Mouse (Mus musculus): ENCODE data around the gene Capzb. TPM values are rescaled to one million over a fixed set of nuclear protein-coding genes. Genes with fewer than 3 reads are reported as not detected.

The Capzb gene
- polyA plus RNA-seq, 1 experiment = 186 TPM

DNA sequence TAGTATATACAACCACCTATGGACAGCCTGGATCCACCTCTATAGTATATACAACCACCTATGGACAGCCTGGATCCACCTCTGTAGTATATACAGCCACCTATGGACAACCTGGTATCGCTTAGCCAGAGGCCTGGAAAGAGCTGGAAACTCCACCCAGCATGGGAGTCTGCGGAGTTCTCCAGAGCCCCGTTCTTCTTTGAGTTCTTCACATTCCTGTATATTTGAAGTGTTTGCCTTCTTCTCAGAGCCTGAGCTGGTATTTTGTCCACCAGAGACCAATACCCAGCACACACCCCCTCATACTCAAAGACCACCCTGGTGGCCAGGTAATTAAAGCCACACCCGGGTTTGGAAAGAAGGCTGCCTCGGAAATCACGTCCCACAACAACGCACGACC lies 64.0 kb downstream of the Capzb start:
- no peak for DNase-seq (ENCODE audit: low read depth)
- TF ChIP-seq CTCF (IDR thresholded peaks at IDR 0.05; ENCODE audit: borderline replicate concordance, extremely low read depth, insufficient read depth, insufficient read length) = no peak
- no peak for TF ChIP-seq POLR2A (IDR thresholded peaks at IDR 0.05; ENCODE audit: borderline replicate concordance, extremely low read depth, insufficient read depth, insufficient read length, poor library complexity, severe bottlenecking)

DNA sequence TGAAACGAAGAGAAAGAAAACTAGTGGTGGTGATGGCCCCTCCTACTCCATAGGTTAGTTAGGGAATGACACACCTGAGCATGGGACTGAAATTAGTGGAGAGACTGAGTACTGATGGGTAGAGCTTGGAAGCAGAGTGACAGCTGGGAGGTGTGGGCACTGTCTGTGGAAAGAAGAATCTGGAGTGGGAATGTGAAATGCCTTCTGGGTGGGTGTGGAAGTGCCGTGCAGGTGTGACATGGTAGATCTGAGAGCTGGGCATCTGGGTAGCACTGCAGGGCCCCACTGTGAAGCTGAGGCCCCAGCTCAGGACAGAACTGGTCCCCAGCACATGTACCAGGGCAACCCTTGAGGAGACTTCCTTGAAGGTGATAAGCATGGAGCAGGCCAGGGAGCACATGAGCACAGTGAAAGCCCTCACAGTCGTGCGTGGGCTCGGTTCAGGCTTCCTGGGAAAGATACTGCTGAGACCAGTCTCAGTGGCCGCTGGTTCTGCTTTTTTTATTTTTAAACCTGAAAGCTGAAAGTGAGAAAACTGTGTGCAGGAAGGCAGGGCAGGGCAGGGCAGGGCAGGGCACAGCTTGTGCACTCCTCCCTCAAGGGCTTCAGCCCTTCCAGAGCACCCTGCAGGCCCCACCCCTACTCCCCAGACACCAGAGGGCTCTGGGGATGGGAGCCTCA lies 66.1 kb downstream of the Capzb start:
- DNase-seq (ENCODE audit: low read depth) = no peak
- TF ChIP-seq CTCF (IDR thresholded peaks at IDR 0.05; ENCODE audit: borderline replicate concordance, extremely low read depth, insufficient read depth, insufficient read length) (no peak), POLR2A (IDR thresholded peaks at IDR 0.05; ENCODE audit: borderline replicate concordance, extremely low read depth, insufficient read depth, insufficient read length, poor library complexity, severe bottlenecking) (no peak)

GRCm38 (mm10) chr4:139259302-139259871 lies 66.7 kb downstream of the Capzb start:
- DNase-seq (ENCODE audit: low read depth) = no peak
- TF ChIP-seq CTCF (IDR thresholded peaks at IDR 0.05; ENCODE audit: borderline replicate concordance, extremely low read depth, insufficient read depth, insufficient read length) (no peak), POLR2A (IDR thresholded peaks at IDR 0.05; ENCODE audit: borderline replicate concordance, extremely low read depth, insufficient read depth, insufficient read length, poor library complexity, severe bottlenecking) (no peak)

GRCm38 (mm10) chr4:139262981-139263380 lies 70.3 kb downstream of the Capzb start:
- no peak for TF ChIP-seq POLR2A (IDR thresholded peaks at IDR 0.05; ENCODE audit: borderline replicate concordance, extremely low read depth, insufficient read depth, insufficient read length, poor library complexity, severe bottlenecking)
- TF ChIP-seq CTCF (IDR thresholded peaks at IDR 0.05; ENCODE audit: borderline replicate concordance, extremely low read depth, insufficient read depth, insufficient read length) = no peak
- DNase-seq (ENCODE audit: low read depth) = no peak

- TF ChIP-seq POLR2A (IDR thresholded peaks at IDR 0.05; ENCODE audit: borderline replicate concordance, extremely low read depth, insufficient read depth, insufficient read length, poor library complexity, severe bottlenecking) (no peak), CTCF (IDR thresholded peaks at IDR 0.05; ENCODE audit: borderline replicate concordance, extremely low read depth, insufficient read depth, insufficient read length) (no peak)
- no peak for DNase-seq (ENCODE audit: low read depth)
Observed at GRCm38 (mm10) chr4:139265783-139266499, 73.2 kb downstream of the Capzb start.

DNA sequence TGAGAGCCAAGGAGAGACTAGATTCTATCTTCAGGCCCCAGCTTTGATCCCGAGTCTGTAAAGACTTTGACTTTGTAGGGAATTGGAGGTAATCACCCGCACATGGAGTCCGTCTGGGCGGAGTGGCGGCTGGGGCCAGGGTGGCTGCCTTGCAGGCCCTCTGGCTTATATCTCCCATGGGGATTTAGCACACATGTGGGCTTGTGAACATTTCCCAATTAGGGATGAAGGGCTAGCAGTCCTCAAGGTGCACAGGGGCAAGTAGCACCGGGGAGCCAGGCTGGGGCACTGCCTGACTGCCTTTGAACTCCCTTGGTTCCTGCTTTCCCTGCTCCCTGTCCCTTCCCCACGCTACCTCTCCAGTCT lies 73.8 kb downstream of the Capzb start:
- no peak for DNase-seq (ENCODE audit: low read depth)
- TF ChIP-seq POLR2A (IDR thresholded peaks at IDR 0.05; ENCODE audit: borderline replicate concordance, extremely low read depth, insufficient read depth, insufficient read length, poor library complexity, severe bottlenecking) (no peak), CTCF (IDR thresholded peaks at IDR 0.05; ENCODE audit: borderline replicate concordance, extremely low read depth, insufficient read depth, insufficient read length) (no peak)

DNA sequence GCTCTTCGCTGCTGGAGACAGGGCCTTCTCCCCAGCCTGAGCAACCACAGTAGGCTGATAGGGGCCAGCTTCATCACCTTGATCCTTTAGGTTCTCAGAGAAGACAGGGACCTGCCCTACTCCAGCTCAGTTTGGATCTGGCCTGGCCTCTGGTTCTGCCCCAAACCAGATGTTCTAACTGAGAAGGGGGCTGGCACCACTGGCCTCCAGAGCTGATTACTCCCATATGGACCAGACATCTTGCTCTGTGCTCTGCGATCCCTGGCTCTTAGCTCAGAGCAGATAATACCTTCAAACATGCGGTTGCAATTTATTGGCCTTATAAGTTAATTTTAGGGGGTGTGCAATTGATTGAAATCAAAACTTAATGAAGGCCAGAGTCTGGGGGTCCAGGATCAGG lies 74.6 kb downstream of the Capzb start:
- TF ChIP-seq CTCF (IDR thresholded peaks at IDR 0.05; ENCODE audit: borderline replicate concordance, extremely low read depth, insufficient read depth, insufficient read length) (no peak), POLR2A (IDR thresholded peaks at IDR 0.05; ENCODE audit: borderline replicate concordance, extremely low read depth, insufficient read depth, insufficient read length, poor library complexity, severe bottlenecking) (no peak)
- DNase-seq (ENCODE audit: low read depth) = no peak

DNA sequence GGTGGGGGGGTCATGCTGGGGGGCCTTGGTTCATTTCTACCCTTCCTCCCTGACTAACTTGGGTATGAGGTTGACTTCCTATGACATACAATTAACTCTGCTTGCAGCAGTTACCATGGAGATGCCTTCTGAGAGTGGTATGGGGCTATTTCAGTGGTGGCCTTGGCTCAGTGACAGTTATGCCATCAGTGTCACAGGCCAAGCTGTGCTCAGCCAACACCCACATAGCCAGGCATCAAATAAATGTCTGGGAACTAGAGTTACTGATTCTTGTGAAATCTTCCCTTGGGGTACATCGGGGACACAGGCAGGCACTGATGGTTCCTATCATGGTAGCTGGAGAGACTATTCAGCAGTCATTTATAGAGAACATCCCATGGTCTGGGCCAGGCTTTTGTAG lies 75.5 kb downstream of the Capzb start:
- TF ChIP-seq CTCF (IDR thresholded peaks at IDR 0.05; ENCODE audit: borderline replicate concordance, extremely low read depth, insufficient read depth, insufficient read length) = no peak
- no peak for TF ChIP-seq POLR2A (IDR thresholded peaks at IDR 0.05; ENCODE audit: borderline replicate concordance, extremely low read depth, insufficient read depth, insufficient read length, poor library complexity, severe bottlenecking)
- DNase-seq (ENCODE audit: low read depth) = no peak

DNA sequence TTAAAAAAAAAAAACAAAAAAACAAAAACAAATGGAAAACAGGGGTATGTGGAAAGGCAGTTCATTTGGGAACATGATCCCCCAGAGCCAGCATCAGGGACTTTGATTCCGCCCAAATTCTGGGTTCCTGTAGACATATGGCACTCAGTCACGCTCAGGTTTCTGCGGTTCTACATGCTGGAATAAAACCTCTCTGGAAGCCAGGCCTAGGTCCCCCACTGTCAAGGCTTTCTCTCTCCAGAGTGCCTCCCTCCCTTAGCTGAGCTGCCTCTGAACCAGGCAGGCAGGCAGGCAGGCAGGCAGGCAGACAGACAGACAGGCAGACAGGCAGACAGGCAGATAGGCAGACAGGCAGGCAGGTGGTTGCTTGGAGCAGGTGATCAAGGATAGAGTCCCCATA lies 77.5 kb downstream of the Capzb start:
- TF ChIP-seq CTCF (IDR thresholded peaks at IDR 0.05; ENCODE audit: borderline replicate concordance, extremely low read depth, insufficient read depth, insufficient read length) (no peak), POLR2A (IDR thresholded peaks at IDR 0.05; ENCODE audit: borderline replicate concordance, extremely low read depth, insufficient read depth, insufficient read length, poor library complexity, severe bottlenecking) (no peak)
- no peak for DNase-seq (ENCODE audit: low read depth)

DNA sequence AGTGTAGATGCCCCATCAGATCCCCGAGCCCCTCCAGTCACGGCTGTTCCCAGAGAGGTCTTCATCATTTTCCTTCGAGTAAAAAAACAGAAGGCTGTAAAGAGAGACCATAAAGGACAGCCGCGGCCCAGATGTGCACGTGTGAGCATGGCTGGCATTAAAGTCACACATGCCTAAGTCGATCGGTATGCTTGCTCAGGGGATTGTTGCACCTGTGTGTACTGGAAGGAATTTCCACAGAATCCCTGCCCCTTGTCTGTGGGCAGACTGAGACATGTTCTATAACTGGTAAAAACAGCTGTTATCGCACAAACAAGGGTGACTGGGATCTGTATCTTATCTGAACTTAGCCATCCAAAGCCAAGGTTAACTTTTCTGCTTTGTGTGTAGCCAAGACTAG lies 78.9 kb downstream of the Capzb start:
- TF ChIP-seq CTCF (IDR thresholded peaks at IDR 0.05; ENCODE audit: borderline replicate concordance, extremely low read depth, insufficient read depth, insufficient read length) = no peak
- no peak for TF ChIP-seq POLR2A (IDR thresholded peaks at IDR 0.05; ENCODE audit: borderline replicate concordance, extremely low read depth, insufficient read depth, insufficient read length, poor library complexity, severe bottlenecking)

GRCm38 (mm10) chr4:139272951-139273680 lies 80.4 kb downstream of the Capzb start:
- TF ChIP-seq CTCF (IDR thresholded peaks at IDR 0.05; ENCODE audit: borderline replicate concordance, extremely low read depth, insufficient read depth, insufficient read length) (no peak), POLR2A (IDR thresholded peaks at IDR 0.05; ENCODE audit: borderline replicate concordance, extremely low read depth, insufficient read depth, insufficient read length, poor library complexity, severe bottlenecking) (no peak)
- DNase-seq (ENCODE audit: low read depth) = no peak

More for the DNA sequence above, 78.9 kb downstream of the Capzb start:
- DNase-seq (ENCODE audit: low read depth) = no peak

Measured in brain, embryonic 14.5 days (tissue).